Mouse (Mus musculus) CD4-positive naive resting alpha-beta T cell, adult 76 days (primary cell): ENCODE data around the gene Katnbl1. TPM values are rescaled to one million over a fixed set of nuclear protein-coding genes. Genes with fewer than 3 reads are reported as not detected.

Experiments
- total RNA-seq: library from RNA; stranded (reverse); gene quantifications from one replicate; pipeline ENCODE4 v1.2.4, GENCODE M21; 2023

Katnbl1 gene
- total RNA-seq = 15.2 TPM

GRCm38 (mm10) chr2:112378973-112379898 is at the start of gene Katnbl1:
Gene Katnbl1, plus strand, starts transcription at chr2:112379211.

GRCm38 (mm10) chr2:112367726-112368673 is 11.0 kb upstream of the Katnbl1 start, which contains the start of gene Emc4:
Gene Emc4, minus strand, starts transcription at chr2:112368027.

GRCm38 (mm10) chr2:112454862-112455564 is 76.0 kb downstream of the Katnbl1 start, which contains the start of gene Emc7:
Gene Emc7, plus strand, starts transcription at chr2:112454997.

Other genes starting within 250 kb of the Katnbl1 start
- not detected for gene Olfr1316, start 244.2 kb upstream of the Katnbl1 start, total RNA-seq
- not detected for gene Olfr1317, start 238.9 kb upstream of the Katnbl1 start, total RNA-seq
- gene Olfr1318, start 225.0 kb upstream of the Katnbl1 start, total RNA-seq = not detected
- gene Lpcat4, start 139.7 kb upstream of the Katnbl1 start, total RNA-seq = 43.4 TPM
- not detected for gene Nutm1, start 119.9 kb upstream of the Katnbl1 start, total RNA-seq
- gene Nop10, start 117.3 kb upstream of the Katnbl1 start, total RNA-seq = 57.4 TPM
- gene Slc12a6, start 113.4 kb upstream of the Katnbl1 start, total RNA-seq = 126 TPM
- gene Gm21985, start 112.9 kb upstream of the Katnbl1 start, total RNA-seq = 0.50 TPM
- 32.6 TPM for gene Emc4, start 11.2 kb upstream of the Katnbl1 start, total RNA-seq
- gene Emc7, start 75.8 kb downstream of the Katnbl1 start, total RNA-seq = 15.3 TPM
- gene Chrm5, start 101.6 kb downstream of the Katnbl1 start, total RNA-seq = not detected
- 64.0 TPM for gene Aven, start 113.8 kb downstream of the Katnbl1 start, total RNA-seq